Mouse (Mus musculus) heart, postnatal 25 days (tissue): ENCODE results near the gene Olah. TPM values are rescaled to one million over a fixed set of nuclear protein-coding genes. Genes with fewer than 3 reads are reported as not detected.

Experiments used
- total RNA-seq, 2 experiments: library from RNA; stranded (reverse); gene quantifications; 2 replicates each; pipeline ENCODE4 v1.2.3; 2021

Olah gene
- total RNA-seq, 2 experiments from 2014 or later = not detected

Other genes with a start within 250 kb of the Olah start
- gene Nmt2, start 113.0 kb downstream of the Olah start, total RNA-seq = 1 to 10 TPM; 9.2 to 9.9 TPM
- 1 to 10 TPM; 3.8 to 4.1 TPM for gene Rpp38, start 64.6 kb downstream of the Olah start, total RNA-seq
- gene Acbd7, start 61.0 kb downstream of the Olah start, total RNA-seq = under 1 TPM in 1 of 2 experiments, not detected in 1; 0.56 TPM
- 1 to 10 TPM; 1.8 to 2.8 TPM for gene Meig1, start 25.4 kb upstream of the Olah start, total RNA-seq
- gene Dclre1c, start 26.9 kb upstream of the Olah start, total RNA-seq = 1 to 10 TPM; 2.6 to 4.1 TPM
- gene Suv39h2, start 77.8 kb upstream of the Olah start, total RNA-seq = under 1 TPM; 0.70 to 0.75 TPM
- 1 to 10 TPM in 1 of 2 experiments, under 1 TPM in 1; 0.73 to 1.2 TPM for gene Gm45902, start 115.6 kb upstream of the Olah start, total RNA-seq
- gene Hspa14, start 115.6 kb upstream of the Olah start, total RNA-seq = 10 to 100 TPM; 21.3 to 26.5 TPM
- 10 to 100 TPM; 24.8 to 25.6 TPM for gene Cdnf, start 115.8 kb upstream of the Olah start, total RNA-seq
- gene Fam107b, start 173.3 kb upstream of the Olah start, total RNA-seq = 1 to 10 TPM; 6.8 to 8.2 TPM